Mouse (Mus musculus) left cerebral cortex, adult 8-10 months (tissue): ENCODE results near the gene AB124611. TPM values are rescaled to one million over a fixed set of nuclear protein-coding genes. Genes with fewer than 3 reads are reported as not detected.
A peak's percentile ranks its signal among the peaks of the same experiment; 100 is the strongest.
"Not testable (repeated sequence)": the region's sequence is repeated elsewhere in the genome, so short reads cannot be mapped to it uniquely, and the experiment has no call there.

Experiments used
- DNase-seq, 2 experiments: peaks; one replicate each; pipeline ENCODE4 v3.0.0; 2022; ENCODE audit warnings: low spot score in 2 of 2
- total RNA-seq, 4 experiments: library from RNA; stranded (reverse); gene quantifications; 2 replicates each; pipeline ENCODE4 v1.2.4; 2022

AB124611 gene
- total RNA-seq, 4 experiments from 2014 or later: 0.27 to 0.68 (median 0.41) TPM; not detected in 1

GRCm38 (mm10) chr9:21518690-21519089, 7.3 kb upstream of the AB124611 start:
- DNase-seq: not testable (repeated sequence)

- DNase-seq: no peak
These were observed 637 bp upstream of the AB124611 start for GRCm38 (mm10) chr9:21525142-21525936.

GRCm38 (mm10) chr9:21526634-21526944, 613 bp downstream of the AB124611 start:
- DNase-seq: no peak

GRCm38 (mm10) chr9:21527100-21527801, 1.3 kb downstream of the AB124611 start:
- DNase-seq: no peak

- DNase-seq: no peak
These were observed 1.9 kb downstream of the AB124611 start for GRCm38 (mm10) chr9:21527917-21528324.

GRCm38 (mm10) chr9:21536501-21536900, 10.5 kb downstream of the AB124611 start:
- no peak for DNase-seq

GRCm38 (mm10) chr9:21537009-21537408, 11.0 kb downstream of the AB124611 start:
- DNase-seq: no peak

GRCm38 (mm10) chr9:21539981-21540753, 14.2 kb downstream of the AB124611 start:
- DNase-seq: no peak

- DNase-seq: not testable (repeated sequence)
These were observed 16.0 kb downstream of the AB124611 start for GRCm38 (mm10) chr9:21542001-21542400.

- DNase-seq: no peak
These were observed 19.5 kb downstream of the AB124611 start for GRCm38 (mm10) chr9:21545351-21545915.

- DNase-seq: peak; percentile 96 to 99
These were observed 20.2 kb downstream of the AB124611 start for GRCm38 (mm10) chr9:21545916-21546788.

- DNase-seq: peak; percentile 40 to 46
These were observed 20.8 kb downstream of the AB124611 start, which contains the start of gene Carm1 for GRCm38 (mm10) chr9:21546789-21547074. Gene Carm1, plus strand, starts transcription at chr9:21546894.

GRCm38 (mm10) chr9:21547075-21547941, 21.3 kb downstream of the AB124611 start:
- DNase-seq: peak in 1 of 2 experiments; percentile 55

GRCm38 (mm10) chr9:21551049-21551448, 25.1 kb downstream of the AB124611 start:
- DNase-seq: no peak

- no peak for DNase-seq
These were observed 27.8 kb downstream of the AB124611 start for GRCm38 (mm10) chr9:21553607-21554273.

GRCm38 (mm10) chr9:21555198-21555742, 29.3 kb downstream of the AB124611 start:
- DNase-seq: no peak

GRCm38 (mm10) chr9:21556996-21557395, 31.0 kb downstream of the AB124611 start:
- no peak for DNase-seq

GRCm38 (mm10) chr9:21557556-21557955, 31.6 kb downstream of the AB124611 start:
- no peak for DNase-seq

- DNase-seq: no peak
These were observed 32.4 kb downstream of the AB124611 start for GRCm38 (mm10) chr9:21558366-21558765.
